Mouse (Mus musculus): Measurements from ENCODE around the gene Nxph4. TPM values are rescaled to one million over a fixed set of nuclear protein-coding genes. Genes with fewer than 3 reads are reported as not detected.
A peak's percentile ranks its signal among the peaks of the same experiment; 100 is the strongest.

The Nxph4 gene
- polyA plus RNA-seq, 1 experiment from 2014 or later: 6.1 TPM

- Histone ChIP-seq H3K4me3 (ENCODE audit: low read depth, low read length) (no peak overlapping the region), H3K4me1 (ENCODE audit: control insufficient read depth, insufficient read depth, low read length) (no peaks in the 10 kb centered on the region), H3K4me2 (ENCODE audit: low read depth, low read length) (no peak overlapping the region), H3K36me3 (ENCODE audit: control insufficient read depth, insufficient read depth, low read length) (peaks cover 44% of the 10 kb centered on the region), H3K27me3 (replicated peaks; ENCODE audit: control insufficient read depth, insufficient read depth, low read length) (no peaks in the 10 kb centered on the region), H3K9me3 (ENCODE audit: control insufficient read depth, low read length) (no peaks in the 10 kb centered on the region), H3K9ac (ENCODE audit: low read depth, low read length) (no peak overlapping the region), H3K27ac (replicated peaks; ENCODE audit: low read depth, low read length) (no peak overlapping the region)
- DNase-seq (ENCODE audit: low spot score) (peak; percentile 36), ATAC-seq (ENCODE audit: low read depth) (no peak)
- WGBS: 91% methylated on average over 4 of the region's 4 CpGs
Observed at GRCm38 (mm10) chr10:127479131-127479530, 55.2 kb downstream of the Nxph4 start.

GRCm38 (mm10) chr10:127477301-127477700, 57.1 kb downstream of the Nxph4 start:
- no peak overlapping the region for H3K4me3 ChIP-seq (ENCODE audit: low read depth, low read length)
- WGBS: 84% methylated on average over 7 of the region's 7 CpGs
- no peak overlapping the region for H3K9ac ChIP-seq (ENCODE audit: low read depth, low read length)
- H3K36me3 ChIP-seq (ENCODE audit: control insufficient read depth, insufficient read depth, low read length): peaks cover 53% of the 10 kb centered on the region
- no peaks in the 10 kb centered on the region for H3K4me1 ChIP-seq (ENCODE audit: control insufficient read depth, insufficient read depth, low read length)
- H3K27me3 ChIP-seq (replicated peaks; ENCODE audit: control insufficient read depth, insufficient read depth, low read length): no peaks in the 10 kb centered on the region
- DNase-seq (ENCODE audit: low spot score): no peak
- ATAC-seq (ENCODE audit: low read depth): no peak
- no peak overlapping the region for H3K27ac ChIP-seq (replicated peaks; ENCODE audit: low read depth, low read length)
- no peaks in the 10 kb centered on the region for H3K9me3 ChIP-seq (ENCODE audit: control insufficient read depth, low read length)
- no peak overlapping the region for H3K4me2 ChIP-seq (ENCODE audit: low read depth, low read length)

- Histone ChIP-seq H3K4me1 (ENCODE audit: control insufficient read depth, insufficient read depth, low read length) (0 out of 2 replicates have a peak, but pooled peaks cover 3% of the 10 kb centered on the region), H3K27ac (replicated peaks; ENCODE audit: low read depth, low read length) (no peak overlapping the region), H3K4me3 (ENCODE audit: low read depth, low read length) (no peak overlapping the region), H3K9ac (ENCODE audit: low read depth, low read length) (no peak overlapping the region), H3K27me3 (replicated peaks; ENCODE audit: control insufficient read depth, insufficient read depth, low read length) (no peaks in the 10 kb centered on the region), H3K4me2 (ENCODE audit: low read depth, low read length) (no peak overlapping the region), H3K36me3 (ENCODE audit: control insufficient read depth, insufficient read depth, low read length) (peaks cover 57% of the 10 kb centered on the region), H3K9me3 (ENCODE audit: control insufficient read depth, low read length) (no peaks in the 10 kb centered on the region)
- DNase-seq (ENCODE audit: low spot score): no peak
- WGBS: 94% methylated on average over 3 of the region's 3 CpGs
- ATAC-seq (ENCODE audit: low read depth): no peak
Observed at GRCm38 (mm10) chr10:127476541-127476940, 57.8 kb downstream of the Nxph4 start.

Other genes with a start within 250 kb of the Nxph4 start
- gene Mbd6, start 245.5 kb downstream of the Nxph4 start, polyA plus RNA-seq (2014; fragmentation: Nextera tagmentation; extraction: Ambion mirVana): 15.8 and 17.6 TPM in 2 replicates
- 106 and 108 TPM in 2 replicates for gene Mars, start 222.8 kb downstream of the Nxph4 start, polyA plus RNA-seq (2014; fragmentation: Nextera tagmentation; extraction: Ambion mirVana)
- gene Arhgap9, start 212.6 kb downstream of the Nxph4 start, polyA plus RNA-seq (2014; fragmentation: Nextera tagmentation; extraction: Ambion mirVana): 3.7 and 4.4 TPM in 2 replicates
- gene Gli1, start 192.6 kb downstream of the Nxph4 start, polyA plus RNA-seq (2014; fragmentation: Nextera tagmentation; extraction: Ambion mirVana): 10.2 and 11.7 TPM in 2 replicates
- not detected in 2 replicates for gene Inhbe, start 180.1 kb downstream of the Nxph4 start, polyA plus RNA-seq (2014; fragmentation: Nextera tagmentation; extraction: Ambion mirVana)
- gene Inhbc, start 164.1 kb downstream of the Nxph4 start, polyA plus RNA-seq (2014; fragmentation: Nextera tagmentation; extraction: Ambion mirVana): not detected in 2 replicates
- gene R3hdm2, start 154.2 kb downstream of the Nxph4 start, polyA plus RNA-seq (2014; fragmentation: Nextera tagmentation; extraction: Ambion mirVana): 27.8 and 29.8 TPM in 2 replicates
- gene Stac3, start 32.9 kb downstream of the Nxph4 start, polyA plus RNA-seq (2014; fragmentation: Nextera tagmentation; extraction: Ambion mirVana): 5.0 and 5.2 TPM in 2 replicates
- gene Ndufa4l2, start 19.6 kb downstream of the Nxph4 start, polyA plus RNA-seq (2014; fragmentation: Nextera tagmentation; extraction: Ambion mirVana): 57.7 and 91.9 TPM in 2 replicates
- gene Shmt2, start 12.1 kb downstream of the Nxph4 start, polyA plus RNA-seq (2014; fragmentation: Nextera tagmentation; extraction: Ambion mirVana): 80.0 and 89.4 TPM in 2 replicates
- 137 and 145 TPM in 2 replicates for gene Lrp1, start 86.6 kb upstream of the Nxph4 start, polyA plus RNA-seq (2014; fragmentation: Nextera tagmentation; extraction: Ambion mirVana)
- gene Stat6, start 108.4 kb upstream of the Nxph4 start, polyA plus RNA-seq (2014; fragmentation: Nextera tagmentation; extraction: Ambion mirVana): 22.9 and 23.1 TPM in 2 replicates
- 10.5 and 11.2 TPM in 2 replicates for gene Nemp1, start 132.3 kb upstream of the Nxph4 start, polyA plus RNA-seq (2014; fragmentation: Nextera tagmentation; extraction: Ambion mirVana)
- gene Nab2, start 134.0 kb upstream of the Nxph4 start, polyA plus RNA-seq (2014; fragmentation: Nextera tagmentation; extraction: Ambion mirVana): 15.2 and 16.1 TPM in 2 replicates
- gene Myo1a, start 170.6 kb upstream of the Nxph4 start, polyA plus RNA-seq (2014; fragmentation: Nextera tagmentation; extraction: Ambion mirVana): 0.75 and 1.2 TPM in 2 replicates
- 0.54 TPM in 1 of 2 replicates, not detected in the other for gene Tac2, start 189.9 kb upstream of the Nxph4 start, polyA plus RNA-seq (2014; fragmentation: Nextera tagmentation; extraction: Ambion mirVana)
- gene Zbtb39, start 205.0 kb upstream of the Nxph4 start, polyA plus RNA-seq (2014; fragmentation: Nextera tagmentation; extraction: Ambion mirVana): 3.1 and 3.7 TPM in 2 replicates
- 0.63 and 0.67 TPM in 2 replicates for gene Gpr182, start 217.2 kb upstream of the Nxph4 start, polyA plus RNA-seq (2014; fragmentation: Nextera tagmentation; extraction: Ambion mirVana)
- gene Rdh1, start 225.2 kb upstream of the Nxph4 start, polyA plus RNA-seq (2014; fragmentation: Nextera tagmentation; extraction: Ambion mirVana): 0.10 and 0.11 TPM in 2 replicates
- 0.29 TPM in 1 of 2 replicates, not detected in the other for gene Rdh16f1, start 225.2 kb upstream of the Nxph4 start, polyA plus RNA-seq (2014; fragmentation: Nextera tagmentation; extraction: Ambion mirVana)
- 0.38 TPM in 1 of 2 replicates, not detected in the other for gene Rdh9, start 241.8 kb upstream of the Nxph4 start, polyA plus RNA-seq (2014; fragmentation: Nextera tagmentation; extraction: Ambion mirVana)